Mouse (Mus musculus): ENCODE measurements around the gene Cyth1. TPM values are rescaled to one million over a fixed set of nuclear protein-coding genes. Genes with fewer than 3 reads are reported as not detected.

Cyth1 gene
- polyA plus RNA-seq, 1 experiment from 2014 or later: 6.1 TPM

DNA sequence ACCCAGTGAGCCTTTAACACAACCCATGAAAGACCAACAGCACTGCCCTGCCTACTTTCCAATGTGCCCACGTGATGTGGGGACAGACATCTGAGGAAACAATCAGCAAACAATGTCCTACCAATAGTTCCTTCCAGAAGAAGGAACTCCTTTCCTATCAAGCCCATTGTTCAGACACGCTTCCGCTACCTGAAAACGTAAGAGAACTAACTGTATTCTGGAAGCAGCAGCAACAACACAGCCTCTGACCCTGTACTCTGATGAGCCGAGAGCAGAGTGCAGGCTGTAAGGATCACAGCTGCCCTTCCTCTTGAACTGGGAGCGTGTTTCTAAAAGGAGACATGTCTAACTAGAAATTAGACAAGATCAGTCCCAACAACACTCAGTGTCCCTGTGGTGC is 13.9 kb downstream of the Cyth1 start:
- H3K4me2 ChIP-seq: no peak overlapping the region
- H3K9ac ChIP-seq (ENCODE audit: low read depth, low read length): no peak overlapping the region
- peaks cover 34% of the 10 kb centered on the region for H3K4me1 ChIP-seq (replicated peaks; ENCODE audit: control insufficient read depth, insufficient read depth, low read length)
- ATAC-seq (replicated peaks; ENCODE audit: low FRiP score): no peak
- H3K27ac ChIP-seq (ENCODE audit: low read depth, low read length): peak overlapping the region; percentile 45; the same call in 1 of the 2 replicates
- H3K4me3 ChIP-seq (ENCODE audit: low read depth, low read length): no peak overlapping the region
- DNase-seq (ENCODE audit: low spot score): no peak
- H3K9me3 ChIP-seq (ENCODE audit: control insufficient read depth, low read length): no peaks in the 10 kb centered on the region
- H3K36me3 ChIP-seq (ENCODE audit: control insufficient read depth, insufficient read depth, low read length): no peaks in the 10 kb centered on the region
- whole genome bisulfite sequencing: 58% methylated on average over 6 of the region's 6 CpGs
- no peaks in the 10 kb centered on the region for H3K27me3 ChIP-seq (replicated peaks; ENCODE audit: control insufficient read depth, insufficient read depth, low read length)

DNA sequence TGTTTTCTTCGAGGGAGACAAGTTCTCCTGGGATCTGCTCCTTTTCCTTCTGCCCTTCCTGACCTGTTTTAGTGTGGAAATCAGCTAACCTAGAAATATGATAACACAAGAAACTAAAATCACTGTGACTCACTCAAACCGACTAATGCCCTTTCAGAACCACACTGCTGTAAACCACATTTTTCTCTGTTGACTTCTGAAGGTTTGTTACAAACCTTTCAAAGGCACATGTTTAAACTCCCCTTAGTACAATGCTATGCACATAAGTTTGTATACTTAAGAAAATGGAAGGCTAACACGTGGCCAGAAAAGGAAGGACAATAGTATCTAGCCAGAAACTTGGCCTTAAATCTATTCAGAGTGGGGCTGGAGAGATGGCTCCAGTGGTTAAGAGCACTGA is 14.5 kb downstream of the Cyth1 start:
- WGBS: 69% methylated on average over 3 of the region's 3 CpGs
- Histone ChIP-seq H3K27ac (ENCODE audit: low read depth, low read length) (no peak overlapping the region), H3K27me3 (replicated peaks; ENCODE audit: control insufficient read depth, insufficient read depth, low read length) (no peaks in the 10 kb centered on the region), H3K36me3 (ENCODE audit: control insufficient read depth, insufficient read depth, low read length) (no peaks in the 10 kb centered on the region), H3K9ac (ENCODE audit: low read depth, low read length) (no peak overlapping the region), H3K4me3 (ENCODE audit: low read depth, low read length) (no peak overlapping the region), H3K4me2 (no peak overlapping the region), H3K4me1 (replicated peaks; ENCODE audit: control insufficient read depth, insufficient read depth, low read length) (peaks cover 30% of the 10 kb centered on the region), H3K9me3 (ENCODE audit: control insufficient read depth, low read length) (no peaks in the 10 kb centered on the region)
- ATAC-seq (replicated peaks; ENCODE audit: low FRiP score): no peak
- DNase-seq (ENCODE audit: low spot score): no peak

DNA sequence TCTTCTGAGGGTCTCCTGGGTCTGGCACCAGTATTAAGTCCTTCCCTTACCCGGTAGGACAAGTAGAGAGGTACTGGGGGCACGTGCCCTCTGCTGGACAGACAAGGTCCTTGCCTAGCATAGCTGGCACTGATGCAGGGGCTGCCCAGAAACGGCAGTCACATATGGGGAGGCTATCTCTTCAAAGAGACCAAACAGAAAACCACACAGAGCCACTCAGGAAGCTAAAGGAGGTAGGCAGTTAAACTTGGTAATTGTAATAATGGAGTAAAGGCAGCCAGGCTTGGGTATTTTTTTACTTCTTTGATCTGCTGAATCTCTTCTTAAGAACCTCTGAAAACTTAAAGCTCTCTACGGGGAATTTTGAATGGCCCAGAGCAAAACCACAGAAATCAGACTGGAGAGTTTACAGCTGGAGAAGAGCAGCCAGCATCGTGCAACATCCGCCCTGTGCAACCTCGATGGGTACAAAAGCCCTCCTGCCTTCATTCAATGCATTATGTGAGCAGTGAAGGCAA is 16.0 kb downstream of the Cyth1 start:
- Histone ChIP-seq H3K36me3 (ENCODE audit: control insufficient read depth, insufficient read depth, low read length) (no peaks in the 10 kb centered on the region), H3K27me3 (replicated peaks; ENCODE audit: control insufficient read depth, insufficient read depth, low read length) (no peaks in the 10 kb centered on the region), H3K9me3 (ENCODE audit: control insufficient read depth, low read length) (no peaks in the 10 kb centered on the region), H3K27ac (ENCODE audit: low read depth, low read length) (no peak overlapping the region), H3K4me2 (peak overlapping the region; percentile 20; the same call in 1 of the 2 replicates), H3K4me3 (ENCODE audit: low read depth, low read length) (no peak overlapping the region), H3K4me1 (replicated peaks; ENCODE audit: control insufficient read depth, insufficient read depth, low read length) (peaks cover 28% of the 10 kb centered on the region), H3K9ac (ENCODE audit: low read depth, low read length) (no peak overlapping the region)
- DNase-seq (ENCODE audit: low spot score) (no peak), ATAC-seq (replicated peaks; ENCODE audit: low FRiP score) (no peak)
- 38% methylated on average over 7 of the region's 7 CpGs for WGBS

DNA sequence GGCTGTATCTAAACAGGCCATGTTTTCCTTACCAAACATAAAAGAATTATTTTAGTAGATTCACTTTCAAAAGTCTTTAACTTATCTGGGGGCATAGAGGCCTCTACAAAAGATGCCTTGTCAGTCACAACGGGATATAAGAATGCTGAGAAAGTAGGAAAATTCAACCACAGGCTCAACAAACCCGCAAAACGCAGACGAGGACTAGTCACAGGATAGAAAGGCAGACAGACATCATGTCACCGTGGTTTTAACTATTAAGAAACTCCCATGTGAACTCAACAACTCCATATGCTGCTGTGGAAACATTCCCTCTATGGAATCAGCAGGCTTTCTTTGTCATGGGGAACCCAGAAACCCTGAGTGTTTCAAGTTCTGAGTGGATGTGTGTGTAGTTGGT is 18.5 kb downstream of the Cyth1 start:
- WGBS: 77% methylated on average over 5 of the region's 5 CpGs
- no peak for ATAC-seq (replicated peaks; ENCODE audit: low FRiP score)
- no peak overlapping the region for H3K9ac ChIP-seq (ENCODE audit: low read depth, low read length)
- H3K27ac ChIP-seq (ENCODE audit: low read depth, low read length): no peak overlapping the region
- no peak for DNase-seq (ENCODE audit: low spot score)
- H3K4me3 ChIP-seq (ENCODE audit: low read depth, low read length): no peak overlapping the region
- no peaks in the 10 kb centered on the region for H3K36me3 ChIP-seq (ENCODE audit: control insufficient read depth, insufficient read depth, low read length)
- H3K4me1 ChIP-seq (replicated peaks; ENCODE audit: control insufficient read depth, insufficient read depth, low read length): peaks cover 16% of the 10 kb centered on the region
- H3K27me3 ChIP-seq (replicated peaks; ENCODE audit: control insufficient read depth, insufficient read depth, low read length): no peaks in the 10 kb centered on the region
- no peaks in the 10 kb centered on the region for H3K9me3 ChIP-seq (ENCODE audit: control insufficient read depth, low read length)
- H3K4me2 ChIP-seq: no peak overlapping the region

DNA sequence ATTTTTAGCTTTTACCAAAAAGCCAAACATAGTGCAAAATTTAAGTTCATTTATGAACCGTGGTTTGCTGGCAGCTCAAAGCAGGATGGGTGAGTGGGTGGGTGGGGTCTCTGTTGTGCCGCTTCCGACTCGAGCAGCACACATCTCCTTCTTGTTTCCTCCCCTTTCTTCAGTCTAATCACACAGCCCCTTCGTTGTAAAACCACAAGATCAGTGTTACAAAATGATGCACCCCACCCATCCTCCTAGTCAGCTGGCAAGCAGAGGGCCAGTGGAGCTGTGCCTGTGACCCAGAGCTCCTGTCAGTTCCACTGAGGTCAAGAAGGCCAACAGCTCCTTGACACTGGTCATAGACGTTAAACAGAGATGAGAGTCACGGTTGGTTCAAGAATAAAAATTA is 20.7 kb downstream of the Cyth1 start:
- H3K4me3 ChIP-seq (ENCODE audit: low read depth, low read length): no peak overlapping the region
- DNase-seq (ENCODE audit: low spot score): no peak
- no peaks in the 10 kb centered on the region for H3K36me3 ChIP-seq (ENCODE audit: control insufficient read depth, insufficient read depth, low read length)
- no peaks in the 10 kb centered on the region for H3K27me3 ChIP-seq (replicated peaks; ENCODE audit: control insufficient read depth, insufficient read depth, low read length)
- H3K9me3 ChIP-seq (ENCODE audit: control insufficient read depth, low read length): no peaks in the 10 kb centered on the region
- H3K4me1 ChIP-seq (replicated peaks; ENCODE audit: control insufficient read depth, insufficient read depth, low read length): peaks cover 13% of the 10 kb centered on the region
- no peak overlapping the region for H3K4me2 ChIP-seq
- WGBS: 43% methylated on average over 7 of the region's 7 CpGs
- no peak overlapping the region for H3K27ac ChIP-seq (ENCODE audit: low read depth, low read length)
- H3K9ac ChIP-seq (ENCODE audit: low read depth, low read length): no peak overlapping the region
- no peak for ATAC-seq (replicated peaks; ENCODE audit: low FRiP score)

DNA sequence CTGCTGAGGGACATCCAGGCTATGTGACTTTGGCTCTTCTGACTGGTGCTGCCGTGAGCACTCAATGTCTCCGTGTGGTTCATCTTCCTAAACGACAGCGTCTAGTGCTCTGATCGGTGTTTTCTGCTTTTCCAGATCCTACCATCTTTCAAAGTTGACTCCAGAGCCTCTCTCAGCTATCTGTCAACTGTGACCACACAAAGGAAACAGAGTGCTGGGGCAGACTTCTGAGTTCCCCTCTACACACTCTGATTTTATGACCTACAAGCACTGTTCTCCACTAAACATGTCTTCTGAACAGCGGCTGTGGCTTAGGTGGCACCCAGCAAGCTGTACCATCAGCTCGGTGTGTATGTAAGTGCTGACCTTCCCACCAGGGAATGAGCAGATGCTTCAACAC is 21.5 kb downstream of the Cyth1 start:
- H3K9ac ChIP-seq (ENCODE audit: low read depth, low read length): no peak overlapping the region
- DNase-seq (ENCODE audit: low spot score) (no peak), ATAC-seq (replicated peaks; ENCODE audit: low FRiP score) (no peak)
- 64% methylated on average over 7 of the region's 7 CpGs for WGBS
- no peaks in the 10 kb centered on the region for H3K27me3 ChIP-seq (replicated peaks; ENCODE audit: control insufficient read depth, insufficient read depth, low read length)
- H3K4me1 ChIP-seq (replicated peaks; ENCODE audit: control insufficient read depth, insufficient read depth, low read length): peaks cover 13% of the 10 kb centered on the region
- H3K4me2 ChIP-seq: no peak overlapping the region
- no peak overlapping the region for H3K4me3 ChIP-seq (ENCODE audit: low read depth, low read length)
- no peaks in the 10 kb centered on the region for H3K9me3 ChIP-seq (ENCODE audit: control insufficient read depth, low read length)
- no peak overlapping the region for H3K27ac ChIP-seq (ENCODE audit: low read depth, low read length)
- H3K36me3 ChIP-seq (ENCODE audit: control insufficient read depth, insufficient read depth, low read length): no peaks in the 10 kb centered on the region

DNA sequence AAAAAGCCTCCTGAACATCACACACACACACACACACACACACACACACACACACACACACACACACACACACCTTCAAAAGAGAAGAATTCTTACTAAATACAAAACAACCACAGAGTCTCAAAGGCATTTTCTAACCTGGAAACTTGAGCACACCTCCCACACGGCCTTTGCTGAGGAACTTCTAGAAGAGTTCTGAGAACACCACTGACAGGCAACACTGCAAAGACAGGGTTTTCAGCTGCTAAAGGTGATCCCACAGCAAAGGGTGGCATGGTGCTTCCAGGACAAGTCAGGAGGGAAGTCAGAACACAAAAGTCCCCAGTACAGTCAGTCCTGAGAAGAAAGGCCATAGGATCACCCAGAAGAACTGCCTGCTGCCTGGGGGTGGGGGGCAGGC is 22.5 kb downstream of the Cyth1 start:
- Histone ChIP-seq H3K9me3 (ENCODE audit: control insufficient read depth, low read length) (no peaks in the 10 kb centered on the region), H3K4me3 (ENCODE audit: low read depth, low read length) (no peak overlapping the region), H3K36me3 (ENCODE audit: control insufficient read depth, insufficient read depth, low read length) (no peaks in the 10 kb centered on the region), H3K4me1 (replicated peaks; ENCODE audit: control insufficient read depth, insufficient read depth, low read length) (peaks cover 13% of the 10 kb centered on the region), H3K27me3 (replicated peaks; ENCODE audit: control insufficient read depth, insufficient read depth, low read length) (no peaks in the 10 kb centered on the region), H3K27ac (ENCODE audit: low read depth, low read length) (no peak overlapping the region), H3K9ac (ENCODE audit: low read depth, low read length) (no peak overlapping the region), H3K4me2 (no peak overlapping the region)
- ATAC-seq (replicated peaks; ENCODE audit: low FRiP score): no peak
- DNase-seq (ENCODE audit: low spot score): no peak
- 66% methylated on average over 1 of the region's 1 CpGs for WGBS

DNA sequence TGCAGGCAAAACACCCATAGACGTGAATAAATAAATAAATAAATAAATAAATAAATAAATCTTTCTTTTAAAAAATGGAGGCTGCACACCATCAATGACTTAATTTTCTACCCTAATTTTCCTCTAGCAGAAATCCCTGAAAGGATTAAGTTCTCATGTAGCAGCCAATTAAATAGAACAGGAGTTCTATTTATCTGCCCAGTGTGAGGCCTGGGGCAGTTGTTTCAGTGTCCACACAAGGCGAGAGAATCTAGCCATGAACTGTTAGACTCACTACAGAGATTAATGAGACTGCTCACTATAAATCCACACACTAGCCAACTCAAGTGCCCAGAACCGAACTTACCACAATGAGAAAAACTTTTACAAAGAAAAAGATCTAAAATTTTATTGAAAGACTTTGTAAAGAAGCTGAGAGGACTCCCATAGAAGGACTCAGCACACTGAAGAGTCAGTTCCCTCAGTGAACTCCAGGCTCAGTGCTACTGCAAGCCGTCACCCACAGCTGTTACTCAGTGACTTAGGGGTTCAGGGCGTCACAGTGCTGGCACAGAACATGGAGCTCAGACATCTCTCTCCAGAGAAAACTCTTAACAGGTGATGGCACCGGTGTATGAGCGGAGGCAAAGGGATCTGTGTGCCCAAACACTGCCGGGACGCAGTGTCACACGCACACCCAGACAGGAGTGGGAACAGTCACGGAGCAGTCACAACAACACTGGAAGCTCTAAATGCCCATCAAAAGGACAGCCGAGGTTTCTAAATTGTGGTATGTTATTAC is 23.1 kb downstream of the Cyth1 start:
- Histone ChIP-seq H3K27me3 (replicated peaks; ENCODE audit: control insufficient read depth, insufficient read depth, low read length) (no peaks in the 10 kb centered on the region), H3K36me3 (ENCODE audit: control insufficient read depth, insufficient read depth, low read length) (no peaks in the 10 kb centered on the region), H3K9me3 (ENCODE audit: control insufficient read depth, low read length) (no peaks in the 10 kb centered on the region), H3K27ac (ENCODE audit: low read depth, low read length) (no peak overlapping the region), H3K4me3 (ENCODE audit: low read depth, low read length) (no peak overlapping the region), H3K9ac (ENCODE audit: low read depth, low read length) (no peak overlapping the region), H3K4me2 (no peak overlapping the region), H3K4me1 (replicated peaks; ENCODE audit: control insufficient read depth, insufficient read depth, low read length) (peaks cover 8% of the 10 kb centered on the region)
- 87% methylated on average over 12 of the region's 12 CpGs for WGBS
- ATAC-seq (replicated peaks; ENCODE audit: low FRiP score): no peak
- DNase-seq (ENCODE audit: low spot score): no peak

DNA sequence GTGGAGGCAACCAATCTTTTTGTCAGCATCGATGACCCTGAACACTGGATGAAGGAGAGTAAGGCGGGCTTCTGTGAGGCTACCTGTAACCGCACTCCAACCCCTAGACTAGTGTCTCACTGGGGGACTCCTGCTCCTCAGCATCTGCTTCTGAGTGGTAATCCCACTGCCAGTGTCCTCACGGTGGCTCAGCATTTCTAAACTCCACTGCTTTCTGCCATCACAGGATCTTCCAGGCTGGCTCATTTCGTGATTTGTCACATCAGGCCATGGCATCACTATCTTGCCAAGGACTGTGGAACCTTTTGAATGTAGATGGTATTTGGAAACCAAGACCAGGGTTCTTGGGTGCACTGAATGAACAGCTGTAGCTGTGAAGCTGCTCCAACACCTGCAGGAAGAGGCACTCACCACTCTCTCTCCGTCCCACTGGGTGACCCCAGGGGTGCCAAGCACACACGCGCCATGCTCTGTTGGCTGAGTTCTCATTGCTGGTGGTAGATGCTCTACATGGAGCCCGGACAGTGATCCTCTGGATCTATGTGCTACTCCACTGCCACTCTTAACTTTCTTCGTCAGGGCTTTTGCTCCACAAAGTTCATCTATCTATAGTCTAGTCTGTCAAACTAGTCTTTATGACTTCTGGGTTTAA is 24.9 kb downstream of the Cyth1 start:
- ATAC-seq (replicated peaks; ENCODE audit: low FRiP score): no peak

More for the DNA sequence above, 24.9 kb downstream of the Cyth1 start:
- Histone ChIP-seq H3K4me3 (ENCODE audit: low read depth, low read length) (no peak overlapping the region), H3K27me3 (replicated peaks; ENCODE audit: control insufficient read depth, insufficient read depth, low read length) (no peaks in the 10 kb centered on the region), H3K9me3 (ENCODE audit: control insufficient read depth, low read length) (no peaks in the 10 kb centered on the region), H3K4me2 (no peak overlapping the region), H3K36me3 (ENCODE audit: control insufficient read depth, insufficient read depth, low read length) (no peaks in the 10 kb centered on the region), H3K9ac (ENCODE audit: low read depth, low read length) (no peak overlapping the region), H3K27ac (ENCODE audit: low read depth, low read length) (no peak overlapping the region), H3K4me1 (replicated peaks; ENCODE audit: control insufficient read depth, insufficient read depth, low read length) (peaks cover 6% of the 10 kb centered on the region)
- WGBS: 78% methylated on average over 10 of the region's 10 CpGs
- DNase-seq (ENCODE audit: low spot score): no peak

Measured in liver, embryonic 11.5 days (tissue).